Mouse (Mus musculus) stomach, embryonic 16.5 days (tissue): ENCODE results near the gene Rhbg. TPM values are rescaled to one million over a fixed set of nuclear protein-coding genes. Genes with fewer than 3 reads are reported as not detected.

ENCODE experiments used
- microRNA-seq: library from miRNA; unstranded; fragments of <30 nt; microRNA quantifications from one replicate; pipeline ENCODE4, GENCODE M21; 2016
- polyA plus RNA-seq: library from polyadenylated mRNA; unstranded; fragments of >200 nt; fragmentation: Nextera tagmentation; extraction: Ambion mirVana; gene quantifications from 2 replicates; pipeline ENCODE4 v1.2.1, GENCODE M21; 2015

Rhbg gene
- polyA plus RNA-seq, 1 experiment from 2014 or later: 11.7 TPM

Small RNA genes lying within 50 kb of the gene (microRNA-seq; reads per million reads assigned to microRNA genes)
- gene Gm25641 (not detected), gene Mir3093 (not detected), gene Mir9-1 (not detected)

Other genes starting within 250 kb of the Rhbg start
- 0.18 TPM in 1 of 2 replicates, not detected in the other for gene Hapln2, start 227.1 kb downstream of the Rhbg start, polyA plus RNA-seq
- gene Gpatch4, start 211.6 kb downstream of the Rhbg start, polyA plus RNA-seq: 29.7 and 30.1 TPM in 2 replicates
- 166 and 173 TPM in 2 replicates for gene Naxe, start 196.2 kb downstream of the Rhbg start, polyA plus RNA-seq
- gene Ttc24, start 176.4 kb downstream of the Rhbg start, polyA plus RNA-seq: not detected in 2 replicates
- gene Iqgap3, start 172.7 kb downstream of the Rhbg start, polyA plus RNA-seq: 17.1 and 22.0 TPM in 2 replicates
- 15.4 and 18.2 TPM in 2 replicates for gene Mef2d, start 112.3 kb downstream of the Rhbg start, polyA plus RNA-seq
- gene Gm38392, start 32.5 kb upstream of the Rhbg start, polyA plus RNA-seq: 0.53 and 2.2 TPM in 2 replicates
- gene Tsacc, start 42.3 kb upstream of the Rhbg start, polyA plus RNA-seq: 10.0 and 12.0 TPM in 2 replicates
- 424 and 435 TPM in 2 replicates for gene Cct3, start 42.4 kb upstream of the Rhbg start, polyA plus RNA-seq
- gene Glmp, start 70.3 kb upstream of the Rhbg start, polyA plus RNA-seq: 191 and 207 TPM in 2 replicates
- gene Tmem79, start 81.4 kb upstream of the Rhbg start, polyA plus RNA-seq: 41.3 and 58.9 TPM in 2 replicates
- gene Smg5, start 81.6 kb upstream of the Rhbg start, polyA plus RNA-seq: 40.0 and 42.9 TPM in 2 replicates
- gene Paqr6, start 109.9 kb upstream of the Rhbg start, polyA plus RNA-seq: 19.9 and 24.9 TPM in 2 replicates
- 9.8 and 26.1 TPM in 2 replicates for gene Bglap3, start 118.0 kb upstream of the Rhbg start, polyA plus RNA-seq
- 4.4 and 12.2 TPM in 2 replicates for gene Bglap2, start 124.0 kb upstream of the Rhbg start, polyA plus RNA-seq
- gene Bglap, start 129.8 kb upstream of the Rhbg start, polyA plus RNA-seq: not detected in 2 replicates
- gene Pmf1, start 155.6 kb upstream of the Rhbg start, polyA plus RNA-seq: 98.9 and 104 TPM in 2 replicates
- 18.0 and 20.0 TPM in 2 replicates for gene Slc25a44, start 170.4 kb upstream of the Rhbg start, polyA plus RNA-seq
- 33.1 and 38.4 TPM in 2 replicates for gene Sema4a, start 206.5 kb upstream of the Rhbg start, polyA plus RNA-seq